Mouse (Mus musculus): Measurements from ENCODE around the gene Asb17. TPM values are rescaled to one million over a fixed set of nuclear protein-coding genes. Genes with fewer than 3 reads are reported as not detected.

The Asb17 gene
- total RNA-seq, 4 experiments from 2014 or later: not detected

DNA sequence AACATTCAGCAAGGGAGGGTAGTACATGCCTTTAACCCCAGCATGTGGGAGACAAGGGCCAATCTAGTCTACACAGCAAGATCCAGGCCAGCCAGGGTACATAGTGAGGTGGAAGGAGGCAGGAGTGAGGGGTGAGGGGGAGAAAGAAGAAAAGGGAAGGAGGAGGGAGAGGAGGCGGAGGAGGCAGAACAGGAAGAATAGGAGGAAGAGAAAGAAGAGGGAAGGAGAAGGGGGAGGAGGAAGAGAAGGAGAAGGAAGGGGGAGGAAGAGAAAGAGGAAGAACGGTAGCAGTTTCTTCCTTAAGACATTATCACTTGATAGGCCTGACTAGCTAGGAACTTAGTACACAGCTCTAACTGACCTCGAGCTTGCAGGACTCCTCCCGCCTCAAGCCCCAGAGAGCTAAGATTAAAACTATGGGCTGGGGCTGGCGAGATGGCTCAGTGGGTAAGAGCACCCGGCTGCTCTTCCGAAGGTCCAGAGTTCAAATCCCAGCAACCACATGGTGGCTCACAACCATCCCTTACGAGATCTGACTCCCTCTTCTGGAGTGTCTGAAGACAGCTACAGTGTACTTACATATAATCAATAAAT is 45.3 kb downstream of the Asb17 start:
- no peak for DNase-seq (ENCODE audit: low spot score)

DNA sequence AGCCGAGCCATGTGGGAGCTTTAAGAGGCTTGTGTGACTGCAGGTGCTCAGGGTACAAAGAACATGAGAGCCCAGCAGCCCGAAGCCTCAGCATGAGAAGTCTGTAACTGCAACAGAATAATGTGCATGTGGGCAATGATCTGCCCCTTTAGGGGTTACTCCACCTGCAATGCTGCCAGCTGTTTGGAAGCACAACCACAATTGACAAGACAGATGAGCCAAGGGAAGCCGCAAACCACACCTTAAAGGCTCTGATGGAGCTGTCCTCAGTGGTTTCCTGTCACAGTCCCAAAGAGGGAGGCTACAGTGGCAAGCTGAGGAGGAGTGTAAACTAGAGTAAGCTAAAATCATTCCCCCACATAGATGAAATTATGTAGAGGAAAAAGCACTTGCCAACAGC is 51.4 kb downstream of the Asb17 start:
- no peak for DNase-seq (ENCODE audit: low spot score)

GRCm38 (mm10) chr3:153897216-153897615 is 53.2 kb downstream of the Asb17 start:
- no peak for DNase-seq (ENCODE audit: low spot score)

- no peak for DNase-seq (ENCODE audit: low spot score)
These were observed 57.9 kb downstream of the Asb17 start for GRCm38 (mm10) chr3:153901904-153902303.

- DNase-seq (ENCODE audit: low spot score): no peak
These were observed 58.6 kb downstream of the Asb17 start for GRCm38 (mm10) chr3:153902595-153902994.

DNA sequence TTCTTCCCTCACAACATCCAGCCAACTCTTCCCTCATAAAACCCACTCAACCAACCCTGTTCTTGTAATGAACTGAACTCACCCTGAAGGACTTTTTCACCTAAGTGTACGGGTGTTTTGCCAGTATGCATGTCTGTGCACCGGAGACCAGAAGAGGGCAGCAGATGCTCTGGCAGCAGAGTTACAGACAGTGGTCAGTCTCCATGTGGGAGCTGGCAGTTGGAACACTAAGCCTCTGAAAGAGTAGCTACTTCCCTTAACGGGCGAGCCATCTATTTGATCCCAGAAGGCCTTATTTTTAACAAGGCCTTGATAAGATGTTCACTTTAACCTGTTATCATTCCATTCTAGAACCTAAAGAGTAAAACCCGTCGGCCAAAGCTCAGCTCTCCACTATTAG is 60.6 kb downstream of the Asb17 start:
- no peak for DNase-seq (ENCODE audit: low spot score)

Other genes with a start within 250 kb of the Asb17 start
- 1 to 10 TPM; 4.0 to 6.3 (median 5.7) TPM for gene St6galnac3, start 119.0 kb upstream of the Asb17 start, total RNA-seq (2022)
- gene Msh4, start 61.9 kb downstream of the Asb17 start, total RNA-seq (2022): under 1 TPM in 1 of 4 experiments, not detected in 3; 0.08 TPM
- gene Rabggtb, start 68.8 kb downstream of the Asb17 start, total RNA-seq (2022): 100 to 1,000 TPM in 2 of 4 experiments, 10 to 100 TPM in 2; 95.0 to 103 (median 99.9) TPM
- gene Acadm, start 100.4 kb downstream of the Asb17 start, total RNA-seq (2022): 1,000 to 10,000 TPM; 1,199 to 1,642 (median 1,432) TPM
- under 1 TPM in 3 of 4 experiments, not detected in 1; 0.09 to 0.19 (median 0.13) TPM for gene Slc44a5, start 129.2 kb downstream of the Asb17 start, total RNA-seq (2022)

All from heart, adult 8-10 months (tissue).